Mouse (Mus musculus): Measurements from ENCODE around the gene Traf1.
A peak's percentile ranks its signal among the peaks of the same experiment; 100 is the strongest.

The Traf1 gene

GRCm38 (mm10) chr2:34941061-34941675 lies 20.4 kb downstream of the Traf1 start:
- no peak for DNase-seq (ENCODE audit: low read depth, low spot score)

DNA sequence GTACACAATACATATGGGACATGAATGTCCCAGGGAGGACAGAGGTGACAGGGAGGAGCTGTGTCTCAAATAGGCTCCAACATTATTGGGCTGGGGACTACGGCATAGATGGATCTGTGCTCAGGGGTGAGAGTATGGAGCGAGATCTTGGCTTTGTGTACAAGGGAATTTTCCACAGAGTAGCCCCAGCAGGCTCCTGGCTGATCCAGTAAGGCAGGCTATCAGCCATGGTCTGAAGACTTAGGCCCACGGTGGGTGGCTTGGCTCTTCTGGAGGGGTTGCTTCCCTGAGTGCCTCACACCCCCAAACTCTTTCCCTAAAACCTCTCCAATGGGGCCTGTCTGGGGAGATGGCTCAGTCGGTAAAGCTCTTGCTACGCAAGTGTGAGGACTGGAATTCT lies 21.3 kb downstream of the Traf1 start:
- no peak for DNase-seq (ENCODE audit: low read depth, low spot score)

DNA sequence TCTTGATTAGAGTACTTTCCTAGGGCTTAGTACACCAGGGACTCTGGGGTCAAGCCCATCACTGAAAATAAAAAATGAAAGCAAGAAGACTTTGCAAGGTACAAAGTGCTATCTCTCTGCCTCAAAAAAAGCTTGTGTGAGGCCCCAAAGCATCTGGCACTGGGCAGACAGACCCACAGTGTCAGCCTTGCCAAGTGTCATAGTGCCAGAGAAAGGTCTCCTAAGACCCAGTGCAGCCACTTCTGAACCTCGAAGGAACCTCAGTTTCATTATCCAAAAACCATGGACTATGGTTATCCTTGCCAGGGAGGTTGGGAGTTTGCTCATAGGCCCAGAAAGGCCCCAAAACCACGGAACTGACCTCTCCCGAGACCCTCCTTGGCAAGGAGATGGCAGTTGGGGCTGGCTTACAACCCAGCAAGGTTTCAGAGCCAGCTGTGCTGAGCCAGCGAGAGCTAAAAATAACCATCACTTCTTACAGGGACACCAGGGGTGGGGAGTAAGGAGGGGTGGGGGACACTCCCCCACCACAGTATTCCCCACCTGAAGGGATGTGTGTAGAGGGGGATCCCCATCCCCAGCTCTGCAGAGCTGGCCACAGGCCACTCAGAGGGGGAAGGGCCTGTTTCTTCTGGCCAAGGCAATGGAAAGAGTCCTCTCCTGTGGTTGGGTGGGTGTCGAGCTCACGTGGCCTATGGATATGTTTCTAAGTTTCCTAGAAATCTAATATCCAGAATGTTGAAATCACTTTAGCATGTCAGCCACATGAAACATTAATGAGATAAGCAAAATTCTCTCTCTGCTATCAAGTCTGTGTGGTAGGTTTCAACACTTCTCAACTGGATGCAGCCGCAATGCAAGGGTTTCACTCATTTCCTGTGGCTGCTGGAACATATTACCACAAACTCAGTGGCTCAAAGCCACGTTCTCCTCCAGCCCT lies 23.0 kb downstream of the Traf1 start:
- DNase-seq (ENCODE audit: low read depth, low spot score): no peak

- no peak for DNase-seq (ENCODE audit: low read depth, low spot score)
These were observed 24.1 kb downstream of the Traf1 start for GRCm38 (mm10) chr2:34937460-34937859.

- no peak for DNase-seq (ENCODE audit: low read depth, low spot score)
These were observed 34.3 kb downstream of the Traf1 start for GRCm38 (mm10) chr2:34927320-34927719.

- no peak for DNase-seq (ENCODE audit: low read depth, low spot score)
These were observed 38.8 kb downstream of the Traf1 start for GRCm38 (mm10) chr2:34922729-34923128.

- no peak for DNase-seq (ENCODE audit: low read depth, low spot score)
These were observed 41.4 kb downstream of the Traf1 start for GRCm38 (mm10) chr2:34920144-34920543.

DNA sequence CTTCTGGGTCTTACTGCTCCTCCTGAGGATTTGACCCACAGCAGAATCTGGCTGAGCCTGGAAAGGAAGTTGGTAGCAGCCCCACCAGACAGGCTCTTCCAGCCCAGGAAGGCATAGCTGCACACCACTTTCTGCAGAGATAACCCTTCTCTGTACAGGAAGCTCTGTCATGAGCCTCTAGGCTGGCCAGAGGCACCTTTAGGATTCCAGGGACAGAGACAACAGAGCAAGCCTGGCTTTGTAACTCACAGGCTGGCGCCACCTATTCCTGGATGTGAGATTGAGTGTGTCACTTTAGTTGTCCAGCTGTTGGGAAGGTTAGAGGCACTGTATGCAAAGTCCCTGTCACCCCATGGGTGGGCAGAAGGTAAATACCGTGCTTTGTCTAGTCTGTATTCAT lies 46.5 kb downstream of the Traf1 start:
- no peak for DNase-seq (ENCODE audit: low read depth, low spot score)

- DNase-seq (ENCODE audit: low read depth, low spot score): no peak
These were observed 46.8 kb downstream of the Traf1 start for GRCm38 (mm10) chr2:34914823-34915082.

GRCm38 (mm10) chr2:34914069-34914822 lies 47.3 kb downstream of the Traf1 start:
- no peak for DNase-seq (ENCODE audit: low read depth, low spot score)

DNA sequence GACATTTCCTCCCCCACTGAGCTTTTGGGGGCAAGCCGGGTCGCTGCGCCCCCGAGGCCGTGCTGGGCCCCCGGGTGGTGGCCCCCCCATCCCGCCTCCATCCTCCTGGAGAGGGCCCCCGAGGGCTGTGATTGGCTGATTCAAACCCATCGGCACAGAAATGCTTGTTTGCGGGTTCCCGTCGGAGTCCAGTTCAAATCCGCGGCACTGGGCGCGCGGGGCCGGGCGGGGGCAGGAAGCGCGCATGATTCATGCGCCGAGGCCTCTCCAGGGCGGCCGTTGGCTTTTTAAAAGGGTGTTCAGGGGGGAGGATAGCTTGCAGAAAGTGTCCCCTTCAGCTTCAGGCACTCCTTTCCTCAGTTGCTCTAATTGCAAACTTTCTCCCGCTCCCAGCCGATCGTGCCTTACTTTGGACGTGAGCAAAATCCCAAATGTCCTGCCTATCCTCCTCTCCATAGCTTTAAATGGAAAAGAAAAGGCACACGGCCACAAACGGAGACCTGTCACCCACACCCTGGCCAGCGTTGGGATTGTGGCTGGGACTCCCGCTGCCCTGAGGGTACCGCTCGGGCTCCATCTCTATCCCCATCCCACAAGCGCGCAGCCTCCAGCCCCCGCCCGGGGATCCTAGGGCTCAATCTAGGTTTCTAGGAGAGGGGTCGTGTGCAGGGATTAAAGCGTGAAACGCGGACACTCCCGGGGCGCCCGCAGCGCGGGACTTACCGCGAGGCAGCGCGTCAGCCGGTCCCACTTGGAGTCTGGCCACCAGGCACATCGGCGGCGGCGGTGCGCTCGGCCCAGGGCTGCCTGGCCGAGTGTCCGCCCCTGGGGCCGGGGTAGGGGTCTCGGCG lies 48.1 kb downstream of the Traf1 start, which contains the start of gene Phf19:
TSS of gene Phf19 (minus strand) at position 809 of the 851 bp plus-strand sequence.
- DNase-seq (ENCODE audit: low read depth, low spot score): no peak

GRCm38 (mm10) chr2:34912613-34913012 lies 49.0 kb downstream of the Traf1 start:
- no peak for DNase-seq (ENCODE audit: low read depth, low spot score)

DNA sequence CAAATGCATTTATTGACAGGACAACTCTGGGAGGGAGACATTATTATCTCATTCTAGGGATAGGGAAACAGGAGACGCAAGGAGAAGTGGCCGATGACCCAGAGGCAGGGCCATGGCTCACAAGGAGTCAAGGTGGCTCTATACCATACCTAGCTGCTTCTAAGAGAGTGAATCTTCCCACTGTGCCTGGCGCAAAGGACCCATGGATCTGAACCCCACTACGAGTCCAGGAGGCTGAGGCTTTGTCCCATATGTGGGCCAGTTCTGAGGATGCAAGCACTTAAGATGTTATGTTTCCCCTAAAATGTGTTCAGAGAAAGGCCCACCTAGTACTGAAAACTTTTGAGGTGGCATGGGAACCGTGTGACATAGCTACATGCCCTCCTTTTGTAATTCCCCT lies 49.7 kb downstream of the Traf1 start:
- no peak for DNase-seq (ENCODE audit: low read depth, low spot score)

DNA sequence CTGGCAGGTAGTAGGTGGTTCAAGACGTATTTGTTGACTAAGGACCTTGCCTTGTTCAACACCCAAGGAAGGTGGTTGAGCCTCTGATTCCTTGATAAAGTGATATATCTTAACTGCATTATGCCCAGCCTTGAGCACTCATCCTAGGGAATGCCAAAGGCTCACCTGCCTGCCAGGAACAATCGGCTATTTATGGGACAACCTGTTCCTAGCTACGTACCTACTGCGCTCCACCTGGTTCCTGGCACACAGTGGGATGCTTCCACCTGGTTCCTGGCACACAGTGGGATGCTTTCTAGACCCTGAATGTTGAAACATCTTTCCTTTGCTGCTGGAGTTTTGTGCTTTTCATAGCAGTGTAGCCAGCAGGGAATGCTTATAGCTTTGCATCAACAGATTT lies 51.9 kb downstream of the Traf1 start:
- no peak for DNase-seq (ENCODE audit: low read depth, low spot score)

- DNase-seq (ENCODE audit: low read depth, low spot score): no peak
These were observed 54.5 kb downstream of the Traf1 start for GRCm38 (mm10) chr2:34906861-34907604.

- no peak for DNase-seq (ENCODE audit: low read depth, low spot score)
These were observed 55.1 kb downstream of the Traf1 start for GRCm38 (mm10) chr2:34906426-34906825.

GRCm38 (mm10) chr2:34904849-34905542 lies 56.6 kb downstream of the Traf1 start:
- peak; percentile 95 for DNase-seq (ENCODE audit: low read depth, low spot score)

GRCm38 (mm10) chr2:34903652-34904405 lies 57.7 kb downstream of the Traf1 start:
- no peak for DNase-seq (ENCODE audit: low read depth, low spot score)

DNA sequence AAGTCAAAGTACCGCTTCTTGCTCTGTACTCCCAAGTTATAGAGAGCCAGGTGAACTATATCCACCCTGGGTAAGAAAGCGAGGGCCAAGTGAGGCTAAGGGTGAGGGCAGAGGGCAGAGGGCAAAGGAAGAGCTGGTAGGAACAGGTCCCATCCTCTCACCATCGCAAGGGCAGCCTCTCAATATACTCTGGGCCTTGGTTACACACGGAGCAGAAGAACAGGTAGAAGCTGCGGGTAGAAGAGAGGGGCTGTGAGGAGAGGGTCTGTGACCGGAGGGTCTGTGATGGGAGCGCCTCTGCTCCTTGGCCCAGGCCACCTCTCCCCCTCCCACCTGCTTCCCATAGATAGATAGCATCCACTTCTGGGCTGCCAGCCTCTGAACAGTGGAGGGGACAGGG lies 58.4 kb downstream of the Traf1 start:
- DNase-seq (ENCODE audit: low read depth, low spot score): no peak

Data from embryo, embryonic 11.5 days (tissue).